Mouse (Mus musculus): ENCODE measurements at regions not wholly inside any gene's neighbourhood (a gene's known extent, or its start where the extent isn't known, plus 50 kb on each side); places are given as distances from the start of the nearest gene placed in this dataset.

DNA sequence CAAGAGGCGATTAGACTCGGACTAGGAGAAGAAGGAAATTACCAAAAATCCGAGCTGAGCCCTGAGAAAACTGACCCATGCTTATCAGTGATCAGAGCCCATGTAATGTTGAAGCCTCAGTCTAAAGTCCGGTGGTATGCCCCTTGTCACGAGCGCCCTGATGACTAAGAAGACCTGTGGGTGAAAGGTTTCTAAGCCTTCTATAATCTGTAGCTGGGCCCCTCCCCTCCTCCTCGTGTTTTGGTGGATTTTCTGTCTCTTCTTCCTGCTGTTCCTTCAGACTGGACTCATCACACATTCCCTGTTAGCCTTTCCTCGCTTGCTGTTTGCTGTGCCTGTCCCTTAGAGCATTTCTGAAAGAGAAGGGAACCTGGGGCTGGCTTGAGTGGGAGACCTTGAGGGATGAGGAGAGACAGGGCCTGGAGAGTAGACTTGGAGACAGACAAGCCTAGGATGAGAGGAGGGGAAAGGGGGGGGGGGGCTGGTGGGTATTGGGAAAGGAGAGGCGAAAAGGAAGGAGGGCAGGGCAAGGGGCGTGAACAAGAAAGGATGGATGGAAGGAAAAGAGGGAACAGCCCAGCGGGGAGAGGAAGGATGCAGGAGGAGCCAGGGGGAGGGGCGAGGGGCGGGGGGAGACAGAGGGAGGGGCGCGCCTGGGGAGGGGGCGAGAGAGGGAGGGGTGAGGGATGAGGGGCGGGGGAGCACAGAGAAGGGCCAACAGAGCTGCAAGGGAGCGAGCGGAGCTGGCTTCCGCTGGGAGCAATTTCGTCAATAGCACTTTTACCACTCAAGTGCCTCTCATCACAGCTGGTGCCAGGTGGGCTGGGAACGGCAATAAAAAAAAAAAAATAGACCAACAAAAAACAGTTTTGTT, 165.4 kb downstream of the Tle3 start:
- no peak for ATAC-seq (replicated peaks; ENCODE audit: low FRiP score, poor library complexity, severe bottlenecking)

DNA sequence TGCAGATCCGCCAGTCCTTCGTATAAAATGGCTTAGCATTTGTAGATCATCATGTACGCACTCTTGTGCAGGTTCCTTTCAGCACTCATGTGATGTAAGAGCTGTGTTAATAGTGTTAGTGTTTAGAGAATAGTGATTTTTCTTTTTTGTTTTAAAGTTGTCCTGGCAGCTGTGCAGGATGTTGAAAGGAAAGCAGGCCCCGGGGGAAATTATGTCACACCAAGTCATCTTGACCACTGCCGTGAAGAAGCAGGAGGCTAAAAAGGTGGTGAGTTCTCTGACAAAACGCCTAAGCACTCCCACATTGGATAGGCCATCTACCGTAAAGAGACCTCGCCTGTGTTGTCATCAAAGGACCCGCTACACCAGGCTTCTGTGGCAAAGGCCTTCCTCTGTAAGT, 161.1 kb downstream of the Tle3 start:
- ATAC-seq (replicated peaks; ENCODE audit: low FRiP score, poor library complexity, severe bottlenecking): no peak

DNA sequence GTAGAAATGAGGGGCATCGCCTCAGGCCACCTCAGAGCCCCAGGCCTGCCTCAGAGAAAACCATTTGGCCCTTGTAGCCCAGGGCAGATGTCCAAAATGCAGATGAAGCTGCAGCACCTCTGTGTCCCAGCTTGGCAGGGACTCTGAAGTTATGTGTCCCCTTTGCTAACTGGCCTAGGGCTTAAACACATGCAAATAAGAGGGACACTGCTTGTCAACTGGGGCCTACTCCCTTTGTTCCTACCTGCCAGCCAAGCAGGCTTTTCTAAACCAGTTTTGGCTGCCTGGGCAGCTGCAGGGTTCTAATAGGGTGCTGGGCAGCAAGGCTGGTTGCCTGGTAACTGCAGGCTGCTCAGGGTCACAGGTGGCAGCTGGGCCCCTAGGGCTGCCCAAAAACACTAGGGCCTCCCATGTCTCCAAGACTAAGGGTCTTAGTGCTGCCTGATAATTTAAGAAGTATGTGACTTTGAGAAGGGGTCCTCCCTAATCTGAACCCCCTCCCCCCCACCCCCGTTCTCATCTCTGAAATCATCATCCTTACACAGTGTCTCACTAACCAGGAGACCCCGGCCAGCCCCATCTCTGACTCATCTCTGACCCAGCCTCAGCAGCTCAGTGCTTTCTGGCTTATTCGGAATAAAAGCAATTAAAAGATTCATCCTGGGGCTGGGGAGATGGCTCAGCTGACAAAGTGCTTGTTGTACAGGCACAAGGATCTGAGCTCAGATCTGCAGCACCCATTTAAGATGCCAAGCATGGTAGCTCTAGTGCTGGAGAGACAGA, 158.3 kb downstream of the Tle3 start:
- no peak for ATAC-seq (replicated peaks; ENCODE audit: low FRiP score, poor library complexity, severe bottlenecking)

DNA sequence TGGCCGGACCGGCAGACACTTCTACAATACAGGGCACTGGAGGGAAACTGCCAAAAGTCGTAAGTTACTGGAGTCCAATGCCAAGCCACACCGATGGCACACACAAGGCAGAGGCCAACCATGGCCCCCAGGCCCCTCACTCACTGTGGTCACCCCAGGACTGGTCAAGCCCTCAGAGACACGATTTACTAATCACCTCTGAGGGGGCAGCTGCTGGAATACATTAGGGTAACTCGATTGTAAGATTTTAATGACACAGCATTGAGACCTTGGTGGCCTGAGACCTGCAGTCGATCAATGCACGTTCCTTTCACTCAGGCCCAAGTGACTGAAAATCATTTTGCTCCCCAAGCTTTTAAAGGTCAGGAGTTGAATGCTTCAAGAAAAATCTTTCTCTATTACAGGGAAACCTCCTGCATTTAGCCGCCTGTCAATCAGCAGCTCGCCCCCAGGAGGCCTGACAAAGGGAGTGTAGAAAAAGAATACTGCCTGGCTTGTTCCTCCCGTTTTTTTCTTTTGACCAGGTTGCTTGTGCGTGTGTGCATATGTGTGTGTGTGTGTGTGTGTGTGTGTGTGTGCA, 156.2 kb downstream of the Tle3 start:
- no peak for ATAC-seq (replicated peaks; ENCODE audit: low FRiP score, poor library complexity, severe bottlenecking)

DNA sequence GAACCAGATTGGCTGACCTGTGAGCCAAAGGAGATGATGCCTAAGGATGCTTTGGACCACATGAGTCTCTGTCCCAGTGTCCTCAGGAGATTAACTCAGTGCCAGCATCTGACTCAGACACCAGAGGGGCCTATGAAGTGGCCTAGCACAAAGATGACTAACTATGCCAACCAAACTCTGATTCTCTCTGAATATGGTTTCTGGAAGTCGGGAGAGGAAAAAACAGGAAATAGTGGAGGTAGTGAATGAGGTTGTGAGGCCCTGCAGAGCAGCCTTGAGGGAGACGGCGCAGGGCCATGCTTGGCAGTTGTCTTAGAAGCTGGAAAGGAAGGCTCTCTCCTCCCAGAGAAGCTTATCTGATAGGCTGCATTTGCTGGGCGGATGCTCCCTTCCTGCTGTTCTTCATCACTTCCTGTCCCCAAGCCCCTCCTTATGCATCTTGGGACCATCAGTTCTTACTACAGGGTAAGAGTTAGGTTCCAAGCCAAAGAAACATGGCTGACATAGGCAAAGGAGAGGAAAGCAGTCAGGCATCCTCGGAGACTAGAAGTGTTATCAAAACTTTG, 155.4 kb downstream of the Tle3 start:
- no peak for ATAC-seq (replicated peaks; ENCODE audit: low FRiP score, poor library complexity, severe bottlenecking)

DNA sequence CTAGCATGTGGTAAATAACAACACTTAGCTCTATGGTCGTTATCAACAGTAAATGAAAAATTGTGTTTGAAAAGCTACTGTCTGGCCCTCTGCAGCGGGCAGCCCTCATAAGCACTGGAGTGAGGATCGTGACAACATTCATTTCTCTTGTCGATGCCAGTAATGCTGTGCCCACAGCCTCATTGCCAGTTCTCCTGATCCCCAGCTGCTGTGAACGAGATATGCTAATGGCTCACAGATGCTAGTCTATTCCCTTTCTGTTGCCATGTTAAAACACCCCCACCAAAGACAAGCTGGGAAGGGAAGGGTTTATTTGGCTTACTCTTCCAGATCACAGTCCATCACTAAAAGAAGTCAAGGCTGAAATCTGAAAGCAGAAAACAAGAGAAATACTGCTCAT, 148.0 kb downstream of the Tle3 start:
- ATAC-seq (replicated peaks; ENCODE audit: low FRiP score, poor library complexity, severe bottlenecking): no peak

DNA sequence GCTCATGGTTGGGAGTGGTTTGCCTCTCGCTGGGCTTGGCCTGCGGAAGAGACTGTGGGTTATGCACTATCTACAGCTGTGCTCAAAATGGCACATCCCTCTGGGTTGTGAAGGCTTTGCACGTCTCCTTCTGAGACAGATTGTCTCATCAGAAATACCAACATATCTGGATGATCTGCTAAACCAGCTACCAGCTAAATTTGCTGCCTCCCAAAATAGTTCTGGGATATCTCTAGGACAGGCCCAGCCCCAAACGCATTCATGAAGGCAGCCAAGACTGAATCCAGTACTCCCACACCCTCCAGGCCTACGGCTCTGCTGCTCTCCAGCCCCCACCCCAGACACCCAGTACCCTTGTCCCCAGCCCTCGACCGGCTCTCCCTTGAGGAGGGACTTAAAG, 145.7 kb downstream of the Tle3 start:
- no peak for ATAC-seq (replicated peaks; ENCODE audit: low FRiP score, poor library complexity, severe bottlenecking)

DNA sequence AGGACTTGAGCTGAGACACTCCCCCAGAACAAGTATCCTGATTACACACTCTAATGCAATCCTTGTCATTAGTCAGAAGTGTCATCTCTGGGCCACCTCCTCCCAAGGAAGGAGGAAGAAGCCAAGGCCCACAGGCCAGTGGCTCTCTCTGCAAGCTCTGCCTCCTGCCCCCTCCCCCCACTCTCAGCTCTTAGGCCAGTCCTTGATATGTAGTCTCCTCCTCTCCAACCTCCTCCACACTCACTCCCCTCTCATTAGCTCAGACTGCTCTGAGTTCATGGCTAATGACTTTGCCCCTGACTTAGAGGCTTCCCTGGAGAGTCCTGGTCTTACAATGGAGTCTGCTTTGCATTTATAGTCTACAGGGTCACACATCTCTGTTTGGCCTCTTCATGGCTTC, 139.3 kb downstream of the Tle3 start:
- ATAC-seq (replicated peaks; ENCODE audit: low FRiP score, poor library complexity, severe bottlenecking): no peak

DNA sequence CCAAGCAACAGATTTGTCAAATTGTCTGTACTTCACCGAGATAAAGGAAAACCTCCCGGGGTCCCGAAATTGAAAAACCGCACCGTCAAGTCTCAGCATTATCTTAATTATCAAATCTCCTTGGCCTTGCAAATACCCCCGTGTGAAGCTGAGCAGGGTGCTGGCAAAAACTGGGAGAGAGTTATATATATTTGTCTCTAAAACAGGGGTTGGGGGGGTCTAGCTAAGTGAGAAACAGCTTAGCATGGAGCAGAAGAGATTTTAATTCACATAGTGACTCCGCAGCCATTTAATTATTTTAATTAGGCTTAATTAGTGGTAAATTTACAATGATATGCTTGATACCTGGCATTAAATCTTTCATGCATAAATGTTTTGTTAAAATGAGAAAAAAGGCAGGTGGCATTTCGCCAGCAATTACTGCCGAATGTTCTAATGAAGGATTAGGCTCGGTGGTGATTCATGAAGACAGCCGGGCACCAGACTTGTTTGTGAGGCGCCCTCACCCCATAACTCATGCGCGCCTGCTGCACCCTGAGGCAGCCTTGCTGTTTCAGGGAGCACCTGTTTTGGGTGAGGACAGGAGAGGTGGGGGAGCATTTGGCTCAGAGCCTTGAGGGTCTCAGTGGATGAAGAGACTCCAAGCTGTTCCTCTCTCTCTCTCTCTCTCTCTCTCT, 138.2 kb downstream of the Tle3 start:
- ATAC-seq (replicated peaks; ENCODE audit: low FRiP score, poor library complexity, severe bottlenecking): no peak

DNA sequence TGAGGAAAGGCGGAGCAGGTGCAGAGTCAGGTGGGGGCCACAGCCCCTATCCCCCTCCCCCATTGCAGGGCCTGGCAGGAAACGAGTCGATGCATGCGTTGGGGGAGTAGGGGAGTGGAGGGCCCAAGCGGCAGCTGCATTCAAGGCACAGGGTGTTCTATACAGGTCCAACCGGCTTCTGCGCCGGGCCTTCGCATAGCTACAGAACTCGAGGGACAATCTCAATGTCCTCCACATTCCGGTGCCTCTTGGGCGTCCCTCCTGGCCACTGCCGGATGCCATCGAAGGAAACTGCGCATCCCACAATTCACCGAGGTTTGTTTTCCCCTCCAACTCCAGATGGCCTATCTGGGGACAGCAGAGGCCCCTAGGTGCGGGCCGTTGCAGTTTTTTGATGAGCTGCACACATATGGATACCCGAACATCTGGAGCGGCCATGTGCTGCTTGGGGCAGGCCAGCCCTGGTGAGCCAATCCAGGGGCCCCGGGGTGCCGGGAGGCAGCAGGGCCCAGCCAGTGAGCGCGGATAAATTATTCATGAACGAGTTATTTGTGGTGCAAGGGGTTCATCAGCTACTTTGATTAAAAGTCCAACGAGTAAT, 137.5 kb downstream of the Tle3 start:
- ATAC-seq (replicated peaks; ENCODE audit: low FRiP score, poor library complexity, severe bottlenecking): no peak

DNA sequence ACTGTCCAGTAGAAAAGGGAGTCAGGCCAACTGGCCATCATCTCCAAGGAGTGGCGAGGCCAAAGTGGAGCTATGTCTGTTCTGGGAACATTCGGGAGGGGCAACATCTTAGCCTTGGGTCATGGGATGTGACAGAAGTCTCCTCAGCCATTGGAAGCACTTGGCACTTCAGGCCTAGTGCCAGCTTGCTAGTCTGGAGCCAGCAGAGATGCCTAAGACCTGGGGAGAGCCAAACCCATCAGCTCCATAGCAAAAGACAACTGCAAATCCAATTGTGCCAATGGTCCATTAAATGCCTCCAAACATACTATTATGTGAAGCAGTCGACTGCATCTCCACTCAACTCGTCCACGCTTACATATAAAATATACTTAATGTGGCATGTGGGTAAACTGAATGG, 136.9 kb downstream of the Tle3 start:
- ATAC-seq (replicated peaks; ENCODE audit: low FRiP score, poor library complexity, severe bottlenecking): no peak

DNA sequence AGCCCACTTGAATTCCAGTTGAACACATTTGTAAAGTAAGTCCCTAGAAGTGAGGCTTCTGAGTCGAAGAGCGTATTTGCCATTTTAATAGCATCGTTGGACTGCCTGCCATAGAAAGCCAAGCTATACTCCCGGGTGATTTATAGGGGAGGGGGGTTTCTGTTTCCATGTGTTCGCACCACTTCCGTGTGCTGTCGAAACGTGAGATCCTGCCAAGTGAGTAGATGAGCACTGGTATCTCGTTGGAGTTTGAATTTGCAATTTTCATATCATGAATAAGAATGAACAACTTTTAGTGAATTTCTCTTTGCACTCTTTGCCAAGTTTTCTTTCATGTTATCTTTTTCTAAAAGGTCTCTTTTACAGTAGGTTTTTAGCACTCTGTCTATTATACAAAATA, 128.7 kb downstream of the Tle3 start:
- ATAC-seq (replicated peaks; ENCODE audit: low FRiP score, poor library complexity, severe bottlenecking): no peak

DNA sequence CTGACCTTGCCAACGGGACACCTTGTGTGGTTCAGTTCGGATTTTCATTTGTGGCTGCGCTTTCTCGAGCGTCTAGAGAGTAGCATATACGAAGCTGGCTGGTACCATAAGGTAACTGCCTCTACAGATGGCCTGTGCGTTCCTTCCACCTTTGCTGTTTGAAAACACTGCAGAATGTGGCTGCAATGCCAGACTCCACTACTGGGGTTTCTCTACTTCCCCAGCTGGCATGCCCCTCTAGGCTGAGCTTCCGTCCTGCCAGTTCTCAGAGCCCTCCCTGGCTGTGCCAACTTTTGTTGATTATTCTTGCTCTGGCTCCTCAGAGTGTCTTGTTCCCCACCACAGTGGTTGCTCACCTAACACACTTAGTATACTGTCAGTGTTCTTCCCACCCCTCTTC, 120.7 kb downstream of the Tle3 start:
- no peak for ATAC-seq (replicated peaks; ENCODE audit: low FRiP score, poor library complexity, severe bottlenecking)

DNA sequence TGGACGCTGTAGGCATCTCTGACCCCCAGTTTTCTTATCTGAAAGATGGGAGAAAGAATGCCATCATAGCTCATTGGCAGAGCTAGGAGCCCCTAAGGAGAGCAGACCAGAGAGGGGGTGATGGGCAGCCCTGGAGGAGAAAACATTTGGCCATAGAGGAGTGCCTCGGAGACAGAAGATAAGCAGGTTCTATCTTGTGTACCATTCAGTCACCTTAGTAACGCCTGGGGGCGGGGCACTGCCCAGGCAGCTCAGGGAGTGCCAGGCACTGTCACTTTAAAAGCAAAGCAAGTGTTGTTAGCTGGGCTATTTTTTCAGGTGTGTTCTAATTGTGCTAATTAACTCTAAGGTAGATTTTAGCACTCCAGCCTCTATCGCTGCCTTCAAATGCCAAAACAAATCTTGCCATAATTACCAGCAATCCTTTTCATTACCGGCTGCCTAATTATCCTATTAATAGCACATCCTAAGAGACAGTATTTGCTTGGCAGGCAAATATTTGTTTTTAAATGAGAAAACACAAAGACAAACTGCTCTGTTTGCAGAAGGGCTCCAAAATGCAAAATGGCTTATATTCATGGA, 119.1 kb downstream of the Tle3 start:
- ATAC-seq (replicated peaks; ENCODE audit: low FRiP score, poor library complexity, severe bottlenecking): no peak

DNA sequence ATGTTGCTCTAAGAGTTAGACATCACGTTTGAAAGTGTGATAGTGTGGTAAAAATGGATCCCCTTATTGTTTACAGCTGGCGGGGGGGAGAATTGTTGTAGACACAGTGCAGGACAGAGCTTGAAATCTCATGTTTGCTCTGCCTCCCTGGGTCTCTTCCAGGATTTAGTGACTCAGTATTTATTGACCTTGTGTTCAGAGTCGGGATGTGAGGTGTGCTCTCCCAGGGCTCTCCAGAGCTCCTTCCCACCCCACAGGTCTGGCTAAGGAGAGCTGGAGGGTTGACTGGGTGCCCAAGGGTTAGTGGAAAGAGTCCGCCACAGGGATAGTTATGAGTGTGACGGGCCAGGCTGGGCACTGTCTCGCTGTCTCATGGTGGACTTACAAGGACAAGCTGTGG, 117.8 kb downstream of the Tle3 start:
- no peak for ATAC-seq (replicated peaks; ENCODE audit: low FRiP score, poor library complexity, severe bottlenecking)

DNA sequence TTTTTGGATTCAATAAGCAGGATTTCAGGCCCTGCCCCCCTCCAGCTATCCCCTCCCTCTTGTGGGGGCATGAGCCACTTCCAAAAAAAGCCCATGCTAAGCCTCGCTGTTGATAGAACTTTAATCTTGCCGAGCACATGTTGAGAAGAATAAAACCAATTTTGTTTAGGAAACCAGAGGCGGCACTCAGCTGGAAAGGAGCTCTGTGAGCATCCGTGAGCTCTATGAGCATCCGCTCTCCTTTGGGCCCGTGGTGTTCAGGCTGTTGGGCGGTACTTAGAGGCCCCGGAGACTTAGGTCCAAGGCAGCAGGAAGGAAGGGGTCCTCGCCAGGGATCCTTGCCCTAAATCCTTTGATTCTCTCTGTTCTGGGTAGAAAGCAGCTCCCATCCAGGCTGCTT, 117.0 kb downstream of the Tle3 start:
- no peak for ATAC-seq (replicated peaks; ENCODE audit: low FRiP score, poor library complexity, severe bottlenecking)

DNA sequence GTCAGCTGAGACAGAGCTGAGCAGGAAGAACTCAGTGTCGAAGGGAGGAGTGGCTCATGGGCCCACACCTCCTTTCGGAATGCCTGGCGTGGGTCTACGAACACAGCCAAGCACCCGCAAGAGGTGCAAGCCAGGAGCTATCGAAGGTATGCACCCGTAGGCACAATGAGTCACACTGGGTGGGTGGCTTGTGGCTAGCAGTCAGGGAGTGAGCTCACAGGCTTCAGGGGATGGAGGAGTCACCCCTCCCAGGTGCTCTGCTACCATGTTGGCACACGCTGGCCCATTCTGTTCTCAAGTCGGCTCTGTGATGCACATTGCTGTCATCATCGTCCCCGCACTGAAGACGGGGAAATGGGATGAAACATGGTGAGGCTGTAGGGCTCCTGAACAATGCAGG, 115.7 kb downstream of the Tle3 start:
- ATAC-seq (replicated peaks; ENCODE audit: low FRiP score, poor library complexity, severe bottlenecking): no peak

DNA sequence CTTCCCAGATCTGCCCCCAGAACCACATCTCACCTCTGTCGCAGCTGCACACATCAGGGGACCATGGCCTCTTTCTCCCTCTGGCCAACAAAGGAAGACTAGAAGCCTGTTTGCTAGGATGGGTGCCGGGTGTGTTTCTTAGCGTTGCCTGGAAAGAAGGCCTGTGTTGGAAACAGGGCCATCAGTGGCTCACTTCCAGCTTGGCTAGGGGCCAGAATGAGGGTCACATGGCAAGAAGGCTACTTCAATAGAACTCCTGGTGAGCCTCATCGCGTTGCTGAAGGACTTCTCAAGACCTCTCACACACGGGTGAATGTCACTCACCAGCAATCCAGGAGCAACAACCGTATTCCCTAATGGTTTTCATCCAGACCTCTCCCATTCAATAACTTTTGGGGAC, 115.0 kb downstream of the Tle3 start:
- no peak for ATAC-seq (replicated peaks; ENCODE audit: low FRiP score, poor library complexity, severe bottlenecking)

DNA sequence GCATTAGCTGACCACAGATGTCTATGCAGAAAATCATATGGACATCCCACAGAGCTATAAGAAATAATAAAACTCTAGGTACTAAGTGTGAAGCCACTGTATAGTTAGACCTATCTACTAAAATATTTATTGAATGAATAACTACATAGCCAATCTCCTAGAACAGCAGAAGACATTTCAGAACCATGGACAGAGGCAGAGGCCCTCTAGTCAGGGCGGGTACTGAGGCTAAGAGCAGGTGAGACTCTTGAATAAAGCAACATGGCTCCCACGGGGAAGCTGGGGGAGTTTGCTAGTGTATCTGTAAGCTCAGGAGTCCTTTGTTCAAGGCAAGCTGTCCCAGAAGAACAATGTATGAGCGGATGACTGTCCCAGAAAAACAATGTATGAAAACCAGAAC, 112.2 kb downstream of the Tle3 start:
- no peak for ATAC-seq (replicated peaks; ENCODE audit: low FRiP score, poor library complexity, severe bottlenecking)
